Mouse (Mus musculus): ENCODE measurements around the gene Kirrel3. TPM values are rescaled to one million over a fixed set of nuclear protein-coding genes. Genes with fewer than 3 reads are reported as not detected.

The Kirrel3 gene
- total and polyA plus RNA-seq, 2 experiments from 2014 or later, result 0.29 to 0.42 TPM

DNA sequence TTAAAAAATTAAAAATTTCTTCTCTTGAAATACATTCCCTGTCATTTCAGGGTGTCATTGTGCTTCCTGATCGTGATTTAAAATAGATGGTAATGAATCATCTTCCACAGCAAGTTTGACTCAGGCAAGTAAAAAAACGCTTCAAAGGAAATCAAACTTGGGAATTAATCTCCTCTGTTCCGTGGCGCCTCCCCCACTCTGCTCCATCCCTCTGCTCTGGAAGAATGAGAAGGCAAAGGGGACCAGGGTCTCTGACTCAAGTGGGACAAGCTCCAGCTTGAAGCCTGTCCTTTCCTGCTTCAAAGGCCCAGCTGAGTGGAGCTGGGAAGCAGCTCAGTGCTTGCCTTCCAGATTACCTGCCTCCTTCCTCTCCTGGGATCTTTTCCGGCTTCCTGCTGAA, 9.5 kb upstream of the Kirrel3 start:
- Histone ChIP-seq H3K9me3 (replicated peaks; ENCODE audit: control insufficient read depth, low read length) (no peaks in the 10 kb centered on the region), H3K36me3 (replicated peaks; ENCODE audit: control insufficient read depth, insufficient read depth, low read length) (no peaks in the 10 kb centered on the region), H3K4me2 (ENCODE audit: low read depth, low read length) (no peak overlapping the region), H3K27me3 (ENCODE audit: control insufficient read depth, insufficient read depth, low read length) (no peaks in the 10 kb centered on the region), H3K4me1 (ENCODE audit: control insufficient read depth, insufficient read depth) (no peaks in the 10 kb centered on the region), H3K27ac (ENCODE audit: low read depth) (no peak overlapping the region), H3K9ac (replicated peaks; ENCODE audit: low read depth, low read length) (no peak overlapping the region), H3K4me3 (ENCODE audit: low read depth, low read length) (no peak overlapping the region)
- DNase-seq (ENCODE audit: low spot score) (no peak), ATAC-seq (ENCODE audit: insufficient read depth, low read depth) (no peak)
- 43% methylated on average over 5 of the region's 5 CpGs for WGBS
- no peak for TF ChIP-seq EP300 (IDR thresholded peaks at IDR 0.05; ENCODE audit: low read depth)
- no peak for TF ChIP-seq CTCF (IDR thresholded peaks at IDR 0.05; ENCODE audit: low read depth)

DNA sequence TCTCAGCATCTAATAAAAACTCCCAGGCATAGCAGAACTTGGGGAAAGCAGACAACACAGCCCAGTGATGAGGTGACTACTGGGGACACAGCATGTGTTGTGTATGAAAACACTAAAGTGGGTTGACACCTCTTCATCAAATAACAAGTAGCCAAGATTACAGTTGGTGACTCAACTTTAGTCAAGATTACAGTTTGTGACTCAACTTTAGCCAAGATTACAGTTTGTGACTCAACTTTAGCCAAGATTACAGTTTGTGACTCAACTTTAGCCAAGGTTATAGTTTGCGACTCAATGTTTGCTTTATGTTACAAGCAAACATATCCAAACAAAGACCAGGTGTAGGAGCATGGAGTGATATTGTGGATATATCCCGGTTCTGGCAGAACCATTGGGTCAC, 7.2 kb upstream of the Kirrel3 start:
- no peak overlapping the region for H3K4me3 ChIP-seq (ENCODE audit: low read depth, low read length)
- no peaks in the 10 kb centered on the region for H3K36me3 ChIP-seq (replicated peaks; ENCODE audit: control insufficient read depth, insufficient read depth, low read length)
- no peak overlapping the region for H3K27ac ChIP-seq (ENCODE audit: low read depth)
- no peak for TF ChIP-seq CTCF (IDR thresholded peaks at IDR 0.05; ENCODE audit: low read depth)
- TF ChIP-seq EP300 (IDR thresholded peaks at IDR 0.05; ENCODE audit: low read depth), result no peak
- DNase-seq (ENCODE audit: low spot score) (no peak), ATAC-seq (ENCODE audit: insufficient read depth, low read depth) (no peak)
- no peak overlapping the region for H3K9ac ChIP-seq (replicated peaks; ENCODE audit: low read depth, low read length)
- H3K27me3 ChIP-seq (ENCODE audit: control insufficient read depth, insufficient read depth, low read length), result no peaks in the 10 kb centered on the region
- WGBS, result 73% methylated on average over 2 of the region's 2 CpGs
- H3K9me3 ChIP-seq (replicated peaks; ENCODE audit: control insufficient read depth, low read length), result no peaks in the 10 kb centered on the region
- no peak overlapping the region for H3K4me2 ChIP-seq (ENCODE audit: low read depth, low read length)
- no peaks in the 10 kb centered on the region for H3K4me1 ChIP-seq (ENCODE audit: control insufficient read depth, insufficient read depth)

GRCm38 (mm10) chr9:34483236-34483635, 2.5 kb upstream of the Kirrel3 start:
- H3K27me3 ChIP-seq (ENCODE audit: control insufficient read depth, insufficient read depth, low read length), result peaks cover 40% of the 10 kb centered on the region
- H3K9ac ChIP-seq (replicated peaks; ENCODE audit: low read depth, low read length), result no peak overlapping the region
- H3K4me3 ChIP-seq (ENCODE audit: low read depth, low read length), result no peak overlapping the region
- TF ChIP-seq EP300 (IDR thresholded peaks at IDR 0.05; ENCODE audit: low read depth) (no peak), CTCF (IDR thresholded peaks at IDR 0.05; ENCODE audit: low read depth) (no peak)
- H3K4me1 ChIP-seq (ENCODE audit: control insufficient read depth, insufficient read depth), result peaks cover 2% of the 10 kb centered on the region; the same call in 1 of the 2 replicates
- no peak overlapping the region for H3K4me2 ChIP-seq (ENCODE audit: low read depth, low read length)
- no peaks in the 10 kb centered on the region for H3K36me3 ChIP-seq (replicated peaks; ENCODE audit: control insufficient read depth, insufficient read depth, low read length)
- WGBS, result 46% methylated on average over 2 of the region's 2 CpGs
- no peaks in the 10 kb centered on the region for H3K9me3 ChIP-seq (replicated peaks; ENCODE audit: control insufficient read depth, low read length)
- no peak for DNase-seq (ENCODE audit: low spot score)
- H3K27ac ChIP-seq (ENCODE audit: low read depth), result no peak overlapping the region
- ATAC-seq (ENCODE audit: insufficient read depth, low read depth), result no peak

DNA sequence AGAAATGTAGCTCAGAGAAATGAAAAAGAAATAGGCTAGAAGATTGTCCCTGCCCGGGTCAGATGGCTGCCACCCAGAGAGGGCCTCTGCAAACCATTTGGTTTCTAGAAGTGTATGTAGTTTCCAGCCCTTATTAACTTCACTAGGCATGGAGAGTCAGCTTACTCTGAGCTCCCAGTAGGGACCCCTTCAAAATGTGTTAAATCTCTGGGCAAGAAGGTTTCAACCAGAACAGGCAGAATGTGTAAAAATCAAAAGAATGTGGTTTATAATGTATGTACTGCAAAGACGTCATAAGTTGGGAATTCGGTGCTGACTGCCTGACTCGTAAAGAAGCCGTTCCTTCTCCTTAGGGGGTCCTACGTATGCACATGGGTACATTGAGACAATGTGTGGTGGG, 1.0 kb upstream of the Kirrel3 start:
- peaks cover 54% of the 10 kb centered on the region for H3K27me3 ChIP-seq (ENCODE audit: control insufficient read depth, insufficient read depth, low read length)
- 57% methylated on average over 6 of the region's 6 CpGs for WGBS
- no peak overlapping the region for H3K4me2 ChIP-seq (ENCODE audit: low read depth, low read length)

GRCm38 (mm10) chr9:34488267-34488666, 2.6 kb downstream of the Kirrel3 start:
- H3K4me3 ChIP-seq (ENCODE audit: low read depth, low read length), result peak overlapping the region; percentile 65
- H3K27me3 ChIP-seq (ENCODE audit: control insufficient read depth, insufficient read depth, low read length), result peaks cover 84% of the 10 kb centered on the region
- DNase-seq (ENCODE audit: low spot score), result no peak
- no peak for ATAC-seq (ENCODE audit: insufficient read depth, low read depth)
- H3K9me3 ChIP-seq (replicated peaks; ENCODE audit: control insufficient read depth, low read length), result no peaks in the 10 kb centered on the region
- WGBS, result under 1% methylated on average over 9 of the region's 9 CpGs
- TF ChIP-seq CTCF (IDR thresholded peaks at IDR 0.05; ENCODE audit: low read depth) (no peak), EP300 (IDR thresholded peaks at IDR 0.05; ENCODE audit: low read depth) (no peak)
- no peaks in the 10 kb centered on the region for H3K36me3 ChIP-seq (replicated peaks; ENCODE audit: control insufficient read depth, insufficient read depth, low read length)
- H3K4me1 ChIP-seq (ENCODE audit: control insufficient read depth, insufficient read depth), result peaks cover 3% of the 10 kb centered on the region; the same call in 1 of the 2 replicates
- H3K9ac ChIP-seq (replicated peaks; ENCODE audit: low read depth, low read length), result no peak overlapping the region
- H3K4me2 ChIP-seq (ENCODE audit: low read depth, low read length), result peak overlapping the region; percentile 88
- no peak overlapping the region for H3K27ac ChIP-seq (ENCODE audit: low read depth)

More for the DNA sequence above, 1.0 kb upstream of the Kirrel3 start:
- H3K9me3 ChIP-seq (replicated peaks; ENCODE audit: control insufficient read depth, low read length), result no peaks in the 10 kb centered on the region
- ATAC-seq (ENCODE audit: insufficient read depth, low read depth) (no peak), DNase-seq (ENCODE audit: low spot score) (no peak)
- no peak overlapping the region for H3K27ac ChIP-seq (ENCODE audit: low read depth)
- no peak overlapping the region for H3K4me3 ChIP-seq (ENCODE audit: low read depth, low read length)
- H3K36me3 ChIP-seq (replicated peaks; ENCODE audit: control insufficient read depth, insufficient read depth, low read length), result no peaks in the 10 kb centered on the region
- no peak overlapping the region for H3K9ac ChIP-seq (replicated peaks; ENCODE audit: low read depth, low read length)
- TF ChIP-seq EP300 (IDR thresholded peaks at IDR 0.05; ENCODE audit: low read depth) (no peak), CTCF (IDR thresholded peaks at IDR 0.05; ENCODE audit: low read depth) (no peak)
- peaks cover 3% of the 10 kb centered on the region; the same call in 1 of the 2 replicates for H3K4me1 ChIP-seq (ENCODE audit: control insufficient read depth, insufficient read depth)

GRCm38 (mm10) chr9:34488700-34489315, 3.1 kb downstream of the Kirrel3 start:
- peaks cover 87% of the 10 kb centered on the region for H3K27me3 ChIP-seq (ENCODE audit: control insufficient read depth, insufficient read depth, low read length)
- whole genome bisulfite sequencing, result under 1% methylated on average over 53 of the region's 53 CpGs

More at GRCm38 (mm10) chr9:34488700-34489315, 3.1 kb downstream of the Kirrel3 start:
- ATAC-seq (ENCODE audit: insufficient read depth, low read depth) (peak; percentile 45; the same call in 1 of the 2 replicates), DNase-seq (ENCODE audit: low spot score) (peak; percentile 20)
- H3K27ac ChIP-seq (ENCODE audit: low read depth), result no peak overlapping the region
- H3K9me3 ChIP-seq (replicated peaks; ENCODE audit: control insufficient read depth, low read length), result no peaks in the 10 kb centered on the region
- H3K4me2 ChIP-seq (ENCODE audit: low read depth, low read length), result peak overlapping the region; percentile 88
- TF ChIP-seq CTCF (IDR thresholded peaks at IDR 0.05; ENCODE audit: low read depth), result no peak
- TF ChIP-seq EP300 (IDR thresholded peaks at IDR 0.05; ENCODE audit: low read depth), result no peak
- H3K9ac ChIP-seq (replicated peaks; ENCODE audit: low read depth, low read length), result 0 out of 2 replicates have a peak overlapping the region, but pooled peaks have one; percentile 22
- H3K36me3 ChIP-seq (replicated peaks; ENCODE audit: control insufficient read depth, insufficient read depth, low read length), result no peaks in the 10 kb centered on the region
- H3K4me1 ChIP-seq (ENCODE audit: control insufficient read depth, insufficient read depth), result peaks cover 3% of the 10 kb centered on the region; the same call in 1 of the 2 replicates
- peak overlapping the region; percentile 65 for H3K4me3 ChIP-seq (ENCODE audit: low read depth, low read length)
